14 mouse cellular contexts compared by ENCODE assay signal in the genomic region with DNA sequence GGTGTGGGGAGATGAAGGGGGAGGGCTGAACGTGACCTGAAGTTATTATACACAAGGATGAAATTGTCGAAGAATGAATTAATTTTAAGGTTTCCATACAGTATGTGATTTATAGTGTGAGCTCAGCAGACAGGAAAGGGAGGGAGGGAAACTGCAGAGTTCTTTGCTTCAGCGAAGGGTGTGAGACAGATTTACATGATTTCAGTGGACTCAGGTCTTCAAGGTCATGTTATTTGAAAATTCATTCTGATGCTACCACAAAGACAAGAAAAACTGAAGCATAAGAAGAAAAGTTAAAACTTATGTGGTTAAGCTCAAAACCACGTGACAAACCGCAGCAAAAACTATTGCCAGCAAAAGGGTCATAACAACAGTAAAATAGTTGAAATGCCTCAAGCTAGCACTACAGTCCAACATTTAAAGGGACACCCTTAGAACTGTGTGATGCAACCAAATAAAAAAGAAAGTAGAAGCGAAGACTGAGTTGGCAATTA. TPM values are rescaled to one million over a fixed set of nuclear protein-coding genes. Genes with fewer than 3 reads are reported as not detected.
DNase-seq lines count a peak whose midpoint lies in the region; ATAC-seq and TF ChIP-seq lines count a peak whose summit lies in the region.
"Had no signal": no experiment of that assay in that cellular context is flagged by ENCODE, and none has a peak within 500 bp of the region (broad histone marks: within the 10 kb centered on the region; RNA-seq: fewer than 3 reads in every experiment).

No protein-coding gene starts in this region.

- no peak for DNase-seq in hindbrain, embryonic 14.5 days (ENCODE audit: low spot score)
- peak; percentile 39 for DNase-seq in A20 (ENCODE audit: low read depth, low spot score)
- peak; percentile 22 for DNase-seq in Patski (ENCODE audit: low read depth, low spot score)
- DNase-seq in left cerebral cortex, postnatal 4 days = no peak
- DNase-seq in heart, adult 18-20 months = no peak
- DNase-seq in retina, postnatal 1 day = no peak
- DNase-seq: adrenal gland, adult 2 months; lung, adult 2 months had no signal

- H3K27me3 ChIP-seq in hindbrain, embryonic 13.5 days = no peaks in the 10 kb centered on the region
- no peaks in the 10 kb centered on the region for H3K27me3 ChIP-seq in hindbrain, embryonic 14.5 days (ENCODE audit: control insufficient read depth, insufficient read depth, low read length)
- peaks cover 19% of the 10 kb centered on the region for H3K27me3 ChIP-seq in Patski
- H3K27me3 ChIP-seq: embryonic facial prominence, embryonic 12.5 days; heart, embryonic 12.5 days; limb, embryonic 12.5 days had no signal

- WGBS in hindbrain, embryonic 13.5 days = 60% methylated on average over 6 of the region's 6 CpGs
- 48% methylated on average over 6 of the region's 6 CpGs for WGBS in hindbrain, embryonic 14.5 days

- POLR2A ChIA-PET in Patski (lab: Charles Lee) = no interaction called here

- CTCF ChIA-PET in Patski (lab: Charles Lee) = interaction anchor here (1.4 to 2.7 kb wide), 2 partner anchors 13 to 15 kb away, joined by 3 to 11 read pairs; no protein-coding TSS in a partner anchor

- intact Hi-C loops in left cerebral cortex, postnatal 4 days (cut with DNase I) = no loop called here

- in situ Hi-C loops in Patski (cut with MboI; ENCODE audit: low pct_unique_long_range_greater_than_20kb) = no loop called here

- H3K4me2 ChIP-seq in hindbrain, embryonic 13.5 days = no peak overlapping the region
- H3K4me2 ChIP-seq in hindbrain, embryonic 14.5 days (replicated peaks) = no peak overlapping the region
- H3K4me2 ChIP-seq: embryonic facial prominence, embryonic 12.5 days; heart, embryonic 12.5 days; limb, embryonic 12.5 days had no signal

- H3K9ac ChIP-seq in hindbrain, embryonic 13.5 days = no peak overlapping the region
- H3K9ac ChIP-seq in hindbrain, embryonic 14.5 days = no peak overlapping the region
- H3K9ac ChIP-seq: embryonic facial prominence, embryonic 12.5 days; heart, embryonic 12.5 days; limb, embryonic 12.5 days had no signal

- H3K4me3 ChIP-seq in hindbrain, embryonic 13.5 days = no peak overlapping the region
- H3K4me3 ChIP-seq in hindbrain, embryonic 14.5 days (replicated peaks; ENCODE audit: low read length) = no peak overlapping the region
- H3K4me3 ChIP-seq: embryonic facial prominence, embryonic 12.5 days; heart, embryonic 12.5 days; limb, embryonic 12.5 days had no signal

- 0 out of 2 replicates have a peak overlapping the region, but pooled peaks have one; percentile 30 for H3K27ac ChIP-seq in hindbrain, embryonic 13.5 days
- no peak overlapping the region for H3K27ac ChIP-seq in hindbrain, embryonic 14.5 days
- H3K27ac ChIP-seq: embryonic facial prominence, embryonic 12.5 days; limb, embryonic 12.5 days had no signal

- TF ChIP-seq CTCF in Patski (IDR thresholded peaks at IDR 0.05) = no peak

- H3K9me3 ChIP-seq in hindbrain, embryonic 13.5 days = no peaks in the 10 kb centered on the region
- no peaks in the 10 kb centered on the region for H3K9me3 ChIP-seq in hindbrain, embryonic 14.5 days (ENCODE audit: control insufficient read depth, low read length)
- H3K9me3 ChIP-seq: embryonic facial prominence, embryonic 12.5 days; G1E; heart, embryonic 12.5 days; limb, embryonic 12.5 days had no signal

- ATAC-seq in hindbrain, embryonic 13.5 days (ENCODE audit: low FRiP score) = 0 out of 2 replicates have a peak, but pooled peaks have one; percentile 36
- no peak; the same call in 1 of the 2 replicates for ATAC-seq in hindbrain, embryonic 14.5 days (ENCODE audit: low FRiP score)
- ATAC-seq in Patski = peak; percentile 31
- 0 out of 2 replicates have a peak, but pooled peaks have one; percentile 22 for ATAC-seq in megakaryocyte, adult 5-6 weeks (ENCODE audit: poor library complexity, severe bottlenecking)

- peaks cover 21% of the 10 kb centered on the region for H3K4me1 ChIP-seq in hindbrain, embryonic 13.5 days (replicated peaks)
- H3K4me1 ChIP-seq in hindbrain, embryonic 14.5 days (replicated peaks; ENCODE audit: control insufficient read depth, insufficient read depth, low read length) = 0 out of 2 replicates have a peak, but pooled peaks cover 10% of the 10 kb centered on the region
- H3K4me1 ChIP-seq: heart, embryonic 12.5 days had no signal

- H3K36me3 ChIP-seq in hindbrain, embryonic 13.5 days = no peaks in the 10 kb centered on the region
- no peaks in the 10 kb centered on the region for H3K36me3 ChIP-seq in hindbrain, embryonic 14.5 days (replicated peaks; ENCODE audit: control insufficient read depth, insufficient read depth)
- H3K36me3 ChIP-seq: embryonic facial prominence, embryonic 12.5 days; G1E; heart, embryonic 12.5 days; limb, embryonic 12.5 days had no signal

RNA-seq across cellular contexts. Expression of gene Hpgds, which starts 3.9 kb away (rescaled TPM):
- 8.6 and 9.0 TPM in 2 replicates for polyA plus RNA-seq in hindbrain, embryonic 13.5 days (2015; fragmentation: Nextera tagmentation; extraction: Ambion mirVana)
- polyA plus RNA-seq in hindbrain, embryonic 14.5 days (2014; fragmentation: Nextera tagmentation; extraction: Ambion mirVana) = 3.7 and 5.0 TPM in 2 replicates
- 0.12 TPM for polyA plus RNA-seq in Patski (2021)
- total RNA-seq in megakaryocyte, adult 5-6 weeks (2015) = 0.22 TPM in 1 of 2 replicates, not detected in the other
- 0.08 and 0.22 TPM in 2 replicates for total RNA-seq in megakaryocyte, adult 5-6 weeks (2017)
- 1 to 10 TPM; 2.2 to 2.4 TPM for total RNA-seq in left cerebral cortex, postnatal 4 days (2021)
- total RNA-seq in heart, adult 18-20 months (2021) = 1 to 10 TPM in 1 of 2 experiments, under 1 TPM in 1; 0.60 to 1.3 TPM
- polyA plus RNA-seq: G1E had no signal

Comparison
In these comparisons a context has a peak if more than half of its experiments do, and no peak if none do; other contexts are left out.
1. DNase-seq: peak in A20 (single experiment) and Patski (single experiment); none in hindbrain, embryonic 14.5 days (single experiment), left cerebral cortex, postnatal 4 days (single experiment), heart, adult 18-20 months (0 of 2) and retina, postnatal 1 day (single experiment).